Mouse (Mus musculus) kidney, adult 10 weeks (tissue): ENCODE data around the gene Slc38a4. TPM values are rescaled to one million over a fixed set of nuclear protein-coding genes. Genes with fewer than 3 reads are reported as not detected.

Experiments used
- polyA plus RNA-seq: library from polyadenylated mRNA; stranded (reverse); fragments of 350-450 nt; fragmentation: Illumina TruSeq; extraction: RNeasy Lipid Tissue Mini Kit (QIAGEN cat#74804); gene quantifications from one replicate; pipeline ENCODE4 v1.2.3, GENCODE M21; 2014; ENCODE audit warnings: low read depth, low replicate concordance

Gene Slc38a4
- 5.0 TPM for polyA plus RNA-seq

DNA sequence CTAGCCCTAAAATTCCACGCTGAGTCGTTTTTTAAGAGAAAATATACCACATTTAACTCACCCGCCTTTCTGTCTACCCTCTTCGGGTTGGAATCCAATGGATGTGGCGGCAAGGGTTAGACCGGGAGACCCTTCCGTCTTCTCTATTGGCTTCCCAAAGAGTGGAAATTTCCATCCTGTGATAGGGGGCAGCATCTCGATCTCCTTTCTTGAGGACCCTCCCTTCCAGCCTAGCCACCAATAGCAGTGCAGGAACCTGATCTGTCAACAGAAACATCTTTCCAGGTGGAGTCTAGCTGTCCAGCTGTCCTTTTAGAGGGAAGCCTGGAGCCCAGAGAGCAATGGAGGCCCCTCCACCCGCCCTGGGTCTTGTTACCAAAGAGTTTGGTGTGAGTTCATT, at the start of gene Slc38a4:
Slc38a4 (minus strand) TSS at position 163 of the 400 bp plus-strand sequence.

Other genes starting within 250 kb of the Slc38a4 start
- gene Pced1b, start 191.2 kb upstream of the Slc38a4 start, polyA plus RNA-seq, result not detected
- 2.9 TPM for gene Amigo2, start 191.3 kb upstream of the Slc38a4 start, polyA plus RNA-seq